Mouse (Mus musculus) heart, postnatal 0 days (tissue): ENCODE results near the gene Gm10160. TPM values are rescaled to one million over a fixed set of nuclear protein-coding genes. Genes with fewer than 3 reads are reported as not detected.

Source experiments
- ATAC-seq: fragments of 200-750 bp; cut with Nextera tagmentation; 2 replicates; pipeline ENCODE4 v1.8.0; 2017; ENCODE audit warnings: low read depth, moderate number of reproducible peaks, moderate library complexity; ENCODE audit not compliant: insufficient read depth
- DNase-seq: peaks from one replicate; pipeline ENCODE4 v3.0.0-alpha.2; 2016; ENCODE audit warnings: low spot score
- H3K27ac ChIP-seq: fragments of 300-500 bp; sonication (generic); 2 replicates; pipeline ENCODE4 v1.5.1; 2014; ENCODE audit warnings: low read depth, mild to moderate bottlenecking
- H3K27me3 ChIP-seq: fragments of 300-500 bp; sonication (generic); 2 replicates; pipeline ENCODE4 v1.6.1; 2014; ENCODE audit warnings: low read length, mixed read lengths; ENCODE audit not compliant: control insufficient read depth, insufficient read depth
- H3K36me3 ChIP-seq: fragments of 300-500 bp; sonication (generic); replicated peaks from 2 replicates; pipeline ENCODE4 v1.6.1; 2014; ENCODE audit warnings: low read length, mixed read lengths; ENCODE audit not compliant: control insufficient read depth, insufficient read depth
- H3K4me1 ChIP-seq: fragments of 300-500 bp; sonication (generic); 2 replicates; pipeline ENCODE4 v1.6.1; 2014; ENCODE audit warnings: antibody characterized with exemption; ENCODE audit not compliant: control insufficient read depth, insufficient read depth
- H3K4me2 ChIP-seq: fragments of 300-500 bp; sonication (generic); 2 replicates; pipeline ENCODE4 v1.6.1; 2014; ENCODE audit warnings: low read depth, mild to moderate bottlenecking, low read length, moderate library complexity
- H3K4me3 ChIP-seq: fragments of 300-500 bp; sonication (generic); 2 replicates; pipeline ENCODE4 v1.5.1; 2014; ENCODE audit warnings: low read depth, low read length
- H3K9ac ChIP-seq: fragments of 300-500 bp; sonication (generic); replicated peaks from 2 replicates; pipeline ENCODE4 v1.6.1; 2014; ENCODE audit warnings: low read depth, low read length, mixed read lengths
- H3K9me3 ChIP-seq: fragments of 300-500 bp; sonication (generic); replicated peaks from 2 replicates; pipeline ENCODE4 v1.6.1; 2016; ENCODE audit warnings: low read length; ENCODE audit not compliant: control insufficient read depth
- CTCF ChIP-seq: IDR thresholded peaks from 2 replicates; pipeline ENCODE4 v1.5.1; 2016; ENCODE audit warnings: antibody characterized with exemption, control low read depth, low read depth
- EP300 ChIP-seq: IDR thresholded peaks from 2 replicates; pipeline ENCODE4 v1.6.1; 2016; ENCODE audit warnings: antibody characterized with exemption, low read depth
- whole genome bisulfite sequencing: fragments of 180-500 bp; shearing (Covaris S2); extraction: QIAGEN DNeasy Blood & Tissue Kit; methylation state at CpG from one replicate; pipeline ENCODE4 v1.1.7; 2014; 5-methylcytosine and 5-hydroxymethylcytosine counted together
- polyA plus RNA-seq: library from polyadenylated mRNA; unstranded; fragments of >200 nt; fragmentation: Nextera tagmentation; extraction: Ambion mirVana; gene quantifications from 2 replicates; pipeline ENCODE4 v1.2.1, GENCODE M21; 2015
- total RNA-seq: library from RNA; depleted of rRNA; stranded (reverse); fragments of >200 nt; gene quantifications from 2 replicates; pipeline ENCODE4 v1.2.3, GENCODE M21; 2014; ENCODE audit warnings: low replicate concordance; rRNA removed

Gene Gm10160
- not detected in 2 replicates for total RNA-seq
- polyA plus RNA-seq = not detected in 2 replicates

DNA sequence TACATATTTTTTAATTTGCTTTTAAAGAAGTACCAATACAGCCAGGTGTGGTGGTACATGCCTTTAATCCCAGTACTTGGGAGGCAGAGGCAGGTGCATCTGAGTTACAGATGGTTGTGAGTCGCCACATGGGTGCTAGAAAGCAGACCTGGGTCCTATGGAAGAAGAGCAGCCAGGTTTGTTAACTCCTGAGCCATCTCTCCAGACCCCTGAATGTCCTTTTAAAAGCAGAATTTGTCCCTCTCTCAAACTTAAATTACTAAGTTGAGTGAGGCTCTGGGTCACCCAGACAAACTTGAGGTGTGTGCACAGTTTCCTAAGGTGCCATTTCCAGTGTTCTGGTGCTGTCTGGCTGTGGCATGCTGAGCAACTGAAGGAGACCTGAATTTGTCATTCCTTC, at the start of gene Gm10160:
TSS of gene Gm10160 (minus strand) at position 101 of the 400 bp plus-strand sequence.
- Histone ChIP-seq H3K27ac (peak within 1 kb of the TSS; percentile 58), H3K4me1 (peaks cover 18% of the 10 kb centered on the region), H3K4me2 (peak within 1 kb of the TSS; percentile 56), H3K27me3 (no peaks in the 10 kb centered on the region), H3K9ac (no peak within 1 kb of the TSS), H3K9me3 (no peaks in the 10 kb centered on the region), H3K36me3 (no peaks in the 10 kb centered on the region), H3K4me3 (peak within 1 kb of the TSS; percentile 21; the same call in 1 of the 2 replicates)
- TF ChIP-seq EP300 (no peak), CTCF (no peak)
- no peak for ATAC-seq
- 84% methylated on average over 1 of the region's 1 CpGs for WGBS
- DNase-seq = no peak

- Histone ChIP-seq H3K27ac (no peak overlapping the region), H3K27me3 (no peaks in the 10 kb centered on the region), H3K36me3 (no peaks in the 10 kb centered on the region), H3K4me2 (no peak overlapping the region), H3K4me1 (no peaks in the 10 kb centered on the region), H3K4me3 (no peak overlapping the region), H3K9ac (no peak overlapping the region), H3K9me3 (no peaks in the 10 kb centered on the region)
- TF ChIP-seq CTCF (no peak), EP300 (no peak)
- ATAC-seq = no peak
- no peak for DNase-seq
- 85% methylated on average over 2 of the region's 2 CpGs for WGBS
Measured at GRCm38 (mm10) chr7:81904926-81905325, 49.3 kb upstream of the Gm10160 start.

DNA sequence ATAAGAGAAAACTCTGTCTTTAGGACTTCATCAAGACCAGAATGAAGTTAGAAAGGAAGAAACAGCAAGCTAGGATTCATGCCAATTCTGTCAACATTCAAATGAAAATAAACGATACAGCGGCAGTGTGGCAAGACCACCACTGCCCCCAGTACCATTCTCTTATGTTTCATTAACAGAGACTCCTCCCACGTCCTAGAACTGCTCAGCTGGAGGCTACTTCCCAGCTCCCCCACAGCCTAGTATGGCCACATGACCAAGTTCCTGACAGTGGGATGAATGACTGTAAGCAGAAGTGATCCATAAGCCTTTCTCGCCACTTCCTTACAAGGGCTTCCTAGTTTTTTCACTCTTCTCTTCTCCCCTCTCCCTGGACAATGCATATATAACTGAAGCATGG, 48.5 kb upstream of the Gm10160 start:
- no peak overlapping the region for H3K9ac ChIP-seq
- H3K4me1 ChIP-seq = no peaks in the 10 kb centered on the region
- H3K27ac ChIP-seq = no peak overlapping the region
- peaks cover 6% of the 10 kb centered on the region; the same call in 1 of the 2 replicates for H3K36me3 ChIP-seq
- DNase-seq (no peak), ATAC-seq (no peak)
- H3K4me2 ChIP-seq = no peak overlapping the region
- H3K4me3 ChIP-seq = no peak overlapping the region
- H3K27me3 ChIP-seq = no peaks in the 10 kb centered on the region
- no peak for TF ChIP-seq EP300
- TF ChIP-seq CTCF = no peak
- 54% methylated on average over 4 of the region's 4 CpGs for WGBS
- H3K9me3 ChIP-seq = no peaks in the 10 kb centered on the region

DNA sequence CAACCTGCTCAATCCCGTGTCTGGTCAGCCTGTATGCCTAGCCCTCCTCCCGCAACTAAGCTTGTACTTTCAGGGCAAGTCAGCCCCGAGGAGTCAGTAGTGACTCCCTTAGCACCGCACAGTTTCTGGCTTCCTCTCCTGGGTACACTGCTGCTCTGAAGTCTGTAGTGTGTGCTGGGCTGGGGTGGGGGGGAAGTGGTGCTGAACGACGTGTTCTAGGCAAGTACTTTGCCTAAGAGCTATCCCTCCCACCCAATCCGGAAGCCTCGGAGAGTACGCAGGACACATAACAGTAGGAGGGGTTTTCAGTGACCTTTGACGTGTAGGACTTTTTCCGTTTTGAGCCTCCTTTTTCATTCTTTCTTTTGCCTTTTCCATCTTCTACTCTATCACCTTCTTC, 43.8 kb upstream of the Gm10160 start:
- no peaks in the 10 kb centered on the region for H3K9me3 ChIP-seq
- TF ChIP-seq EP300 (no peak), CTCF (no peak)
- no peaks in the 10 kb centered on the region for H3K27me3 ChIP-seq
- DNase-seq = no peak
- H3K27ac ChIP-seq = no peak overlapping the region
- no peak overlapping the region for H3K4me2 ChIP-seq
- no peaks in the 10 kb centered on the region for H3K4me1 ChIP-seq
- H3K9ac ChIP-seq = no peak overlapping the region
- no peak overlapping the region for H3K4me3 ChIP-seq
- ATAC-seq = no peak
- peaks cover 10% of the 10 kb centered on the region; the same call in 1 of the 2 replicates for H3K36me3 ChIP-seq
- WGBS = 75% methylated on average over 11 of the region's 11 CpGs

DNA sequence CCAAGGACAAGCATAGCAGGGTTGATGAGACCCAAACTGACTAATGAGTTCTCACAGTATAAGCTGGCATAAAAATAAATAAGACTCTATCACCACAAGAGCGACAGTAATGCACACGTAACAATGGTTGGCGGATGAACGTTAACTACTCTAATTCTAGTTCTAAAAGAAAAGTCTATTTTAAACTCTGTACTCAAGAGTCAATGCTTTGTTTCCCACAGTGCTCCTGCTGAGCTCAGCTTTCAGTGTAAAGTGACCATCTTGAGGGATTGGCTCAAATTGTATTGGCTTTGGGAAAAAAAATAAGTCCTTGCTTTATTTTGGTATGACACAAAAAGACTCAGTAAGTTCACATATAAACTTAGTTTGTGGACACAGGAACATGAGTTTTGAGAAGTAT, 29.5 kb upstream of the Gm10160 start:
- no peak overlapping the region for H3K4me2 ChIP-seq
- WGBS = 75% methylated on average over 4 of the region's 4 CpGs
- TF ChIP-seq EP300 (no peak), CTCF (no peak)
- no peak for DNase-seq
- H3K9ac ChIP-seq = no peak overlapping the region
- no peaks in the 10 kb centered on the region for H3K9me3 ChIP-seq
- ATAC-seq = no peak
- H3K4me3 ChIP-seq = no peak overlapping the region
- no peak overlapping the region for H3K27ac ChIP-seq
- no peaks in the 10 kb centered on the region for H3K4me1 ChIP-seq
- H3K27me3 ChIP-seq = no peaks in the 10 kb centered on the region
- peaks cover 22% of the 10 kb centered on the region for H3K36me3 ChIP-seq

DNA sequence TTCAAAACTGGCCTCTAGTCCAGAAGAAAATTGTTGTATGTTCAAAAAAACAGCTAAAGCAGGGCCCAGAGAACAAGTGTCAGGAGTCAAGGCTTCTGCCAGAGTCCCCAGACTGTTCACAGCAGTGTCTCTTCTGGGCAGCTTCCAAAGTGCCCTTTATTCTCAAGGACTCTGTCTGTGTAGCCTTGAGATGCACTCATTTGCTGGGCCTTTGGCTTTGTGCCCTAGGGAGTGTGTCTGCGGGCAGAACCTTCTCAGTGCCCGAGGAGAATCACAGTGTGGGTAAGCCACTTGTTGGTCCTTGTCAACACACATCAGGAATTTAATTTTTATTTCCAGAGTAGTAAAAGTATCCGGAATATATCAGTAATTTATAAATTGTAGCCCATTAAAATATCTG, 26.0 kb upstream of the Gm10160 start:
- peaks cover 33% of the 10 kb centered on the region for H3K36me3 ChIP-seq
- H3K9me3 ChIP-seq = no peaks in the 10 kb centered on the region
- no peak for ATAC-seq
- H3K4me1 ChIP-seq = no peaks in the 10 kb centered on the region
- no peak overlapping the region for H3K9ac ChIP-seq
- no peak for TF ChIP-seq EP300
- no peak for TF ChIP-seq CTCF
- H3K27ac ChIP-seq = no peak overlapping the region
- H3K27me3 ChIP-seq = no peaks in the 10 kb centered on the region
- WGBS = 45% methylated on average over 3 of the region's 3 CpGs
- DNase-seq = no peak
- no peak overlapping the region for H3K4me2 ChIP-seq
- H3K4me3 ChIP-seq = no peak overlapping the region
